Mouse (Mus musculus): Measurements from ENCODE around the gene Chd6. TPM values are rescaled to one million over a fixed set of nuclear protein-coding genes. Genes with fewer than 3 reads are reported as not detected.

Chd6 gene
- total and polyA plus RNA-seq, 3 experiments = 10.8 to 19.7 (median 14.0) TPM

DNA sequence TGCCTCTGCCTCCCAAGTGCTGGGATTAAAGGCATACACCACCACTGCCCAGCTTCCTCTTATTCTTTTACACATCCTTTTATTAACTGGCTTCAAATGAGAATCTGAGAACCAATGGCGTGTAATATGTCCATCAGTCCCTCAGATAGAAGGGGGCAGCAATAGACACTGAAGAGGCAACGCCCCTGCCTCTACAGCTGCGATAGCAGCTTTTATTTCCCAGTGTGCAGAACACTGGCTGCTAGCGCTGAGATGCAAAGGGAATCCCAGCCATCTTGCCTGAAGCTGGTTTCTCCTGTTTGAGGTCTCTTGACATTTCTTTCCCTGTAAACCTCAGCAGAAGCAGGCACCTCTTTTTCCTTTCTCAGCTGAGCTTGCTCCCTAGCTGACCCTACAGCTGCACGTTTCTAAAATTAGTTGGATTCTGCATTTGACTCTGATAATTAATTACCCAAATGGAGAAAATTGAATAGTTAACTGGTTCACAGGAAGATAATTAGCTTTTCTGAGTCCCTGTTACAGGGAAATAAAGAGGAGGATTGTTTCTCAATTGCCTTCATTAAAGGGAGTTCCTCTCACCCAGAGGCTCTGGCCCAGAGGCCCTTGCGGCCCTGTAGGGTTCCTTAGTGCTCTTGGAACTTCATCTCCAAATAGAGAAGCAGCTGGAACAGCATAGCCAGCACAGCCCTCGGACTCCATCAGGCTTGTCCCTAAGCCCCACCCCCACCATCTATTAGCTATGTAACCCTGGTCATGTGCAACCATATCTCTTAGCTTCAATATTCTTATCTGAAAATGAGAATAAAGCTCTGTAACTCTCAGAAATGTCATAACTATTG is 41.3 kb upstream of the Chd6 start:
- Histone ChIP-seq H3K4me3 (replicated peaks in 1 of 3; ENCODE audit: low read depth in 2 of 3, low read length in 2 of 3, poor library complexity in 1 of 3) (no peak overlapping the region), H3K4me2 (ENCODE audit: insufficient read depth, low read depth, poor library complexity, severe bottlenecking) (no peak overlapping the region), H3K9ac (ENCODE audit: insufficient read depth, low read depth) (no peak overlapping the region), H3K9me3 (replicated peaks; ENCODE audit: low read length) (no peaks in the 10 kb centered on the region), H3K36me3 (replicated peaks in 1 of 2; ENCODE audit: control insufficient read depth in 1 of 2, insufficient read depth in 1 of 2, low read length in 1 of 2) (no peaks in the 10 kb centered on the region), H3K27me3 (replicated peaks) (peaks cover 5% of the 10 kb centered on the region), H3K27ac (ENCODE audit: insufficient read depth, low read depth) (no peak overlapping the region), H3K79me2 (replicated peaks; ENCODE audit: control insufficient read depth, extremely low read depth, insufficient read depth, poor library complexity, severe bottlenecking) (no peaks in the 10 kb centered on the region), H3K4me1 (ENCODE audit: control insufficient read depth in 1 of 2, insufficient read depth in 2 of 2) (no peaks in the 10 kb centered on the region)
- in situ Hi-C loops (cut with MboI; ENCODE audit: low pct_ligation_motif_present, low pct_unique_long_range_greater_than_20kb, low sequenced_read_pairs) (no loop called here), dilution Hi-C loops (cut with MboI; ENCODE audit: extremely low pct_ligation_motif_present, extremely low pct_unique_long_range_greater_than_20kb, low sequenced_read_pairs) (no loop called here)
- TF ChIP-seq MXI1 (IDR thresholded peaks at IDR 0.05; ENCODE audit: low read depth, low read length) = no peak
- no peak for TF ChIP-seq ZKSCAN1 (IDR thresholded peaks at IDR 0.05; ENCODE audit: borderline replicate concordance, low read depth, low read length)
- TF ChIP-seq ELF1 (IDR thresholded peaks at IDR 0.05; ENCODE audit: low read depth, low read length) = no peak
- no peak for TF ChIP-seq RAD21 (IDR thresholded peaks at IDR 0.05; ENCODE audit: low read depth, low read length)
- TF ChIP-seq IRF4 (IDR thresholded peaks at IDR 0.05; ENCODE audit: low read depth, low read length) = no peak
- TF ChIP-seq HCFC1 (IDR thresholded peaks at IDR 0.05; ENCODE audit: low read depth, low read length) = no peak
- no peak for TF ChIP-seq CTCF (conservative IDR thresholded peaks at IDR 0.05 in 1 of 2, IDR thresholded peaks at IDR 0.05 in 1 of 2; ENCODE audit: low read depth in 2 of 2, low read length in 2 of 2)
- TF ChIP-seq SIN3A (IDR thresholded peaks at IDR 0.05; ENCODE audit: low read length) = no peak
- TF ChIP-seq RCOR1 (conservative IDR thresholded peaks at IDR 0.05; ENCODE audit: low read depth, low read length) = no peak
- no peak for TF ChIP-seq EP300 (IDR thresholded peaks at IDR 0.05; ENCODE audit: low read length)
- no peak for TF ChIP-seq JUN (IDR thresholded peaks at IDR 0.05; ENCODE audit: insufficient read depth, low read depth, low read length)
- no peak for TF ChIP-seq ETS1 (conservative IDR thresholded peaks at IDR 0.05; ENCODE audit: low read depth, low read length)
- TF ChIP-seq MEF2A (IDR thresholded peaks at IDR 0.05; ENCODE audit: borderline replicate concordance, low read depth, low read length) = no peak
- TF ChIP-seq MYC (IDR thresholded peaks at IDR 0.05; ENCODE audit: low read depth, low read length) = no peak
- TF ChIP-seq POLR2AphosphoS2 (IDR thresholded peaks at IDR 0.05; ENCODE audit: low read depth, low read length) = no peak
- TF ChIP-seq ZNF384 (IDR thresholded peaks at IDR 0.05; ENCODE audit: low read depth, low read length) = no peak
- no peak for DNase-seq (ENCODE audit: extremely low read depth)

DNA sequence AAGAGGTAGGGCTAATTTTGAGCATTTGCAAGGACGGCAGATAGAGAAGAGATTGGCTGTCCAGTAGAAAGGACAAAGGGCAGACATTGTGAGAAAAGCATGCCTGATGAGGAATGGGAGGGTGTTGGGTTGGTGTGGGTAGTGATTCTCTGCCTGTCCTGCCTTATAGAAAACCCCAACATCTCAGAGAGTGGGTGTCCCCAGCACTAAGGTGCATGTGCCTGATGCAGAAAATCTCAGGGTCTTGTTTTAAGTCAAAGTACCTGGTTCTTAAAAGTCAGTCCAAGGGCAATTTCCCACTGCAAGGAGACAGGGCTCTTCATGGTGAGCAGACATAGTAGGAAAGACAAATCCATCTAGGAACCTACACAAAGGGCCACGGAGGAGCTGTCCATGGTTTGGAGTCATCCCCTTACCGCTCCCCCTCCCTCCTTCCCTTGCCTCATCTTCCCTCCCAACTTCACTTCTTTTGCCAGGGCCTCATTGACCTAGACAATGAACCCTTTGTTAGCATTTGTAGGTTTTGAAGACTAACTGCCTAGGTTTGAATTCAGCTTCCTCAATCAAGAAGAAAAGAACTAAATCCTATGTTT is 39.6 kb upstream of the Chd6 start:
- Histone ChIP-seq H3K9ac (ENCODE audit: insufficient read depth, low read depth) (no peak overlapping the region), H3K36me3 (replicated peaks in 1 of 2; ENCODE audit: control insufficient read depth in 1 of 2, insufficient read depth in 1 of 2, low read length in 1 of 2) (no peaks in the 10 kb centered on the region), H3K4me1 (ENCODE audit: control insufficient read depth in 1 of 2, insufficient read depth in 2 of 2) (no peaks in the 10 kb centered on the region), H3K4me3 (replicated peaks in 1 of 3; ENCODE audit: low read depth in 2 of 3, low read length in 2 of 3, poor library complexity in 1 of 3) (no peak overlapping the region), H3K27me3 (replicated peaks) (peaks cover 5% of the 10 kb centered on the region), H3K79me2 (replicated peaks; ENCODE audit: control insufficient read depth, extremely low read depth, insufficient read depth, poor library complexity, severe bottlenecking) (no peaks in the 10 kb centered on the region), H3K4me2 (ENCODE audit: insufficient read depth, low read depth, poor library complexity, severe bottlenecking) (no peak overlapping the region), H3K27ac (ENCODE audit: insufficient read depth, low read depth) (no peak overlapping the region), H3K9me3 (replicated peaks; ENCODE audit: low read length) (no peaks in the 10 kb centered on the region)
- in situ Hi-C loops (cut with MboI; ENCODE audit: low pct_ligation_motif_present, low pct_unique_long_range_greater_than_20kb, low sequenced_read_pairs) (no loop called here), dilution Hi-C loops (cut with MboI; ENCODE audit: extremely low pct_ligation_motif_present, extremely low pct_unique_long_range_greater_than_20kb, low sequenced_read_pairs) (no loop called here)
- TF ChIP-seq CHD2 (IDR thresholded peaks at IDR 0.05; ENCODE audit: low read length) (no peak), POLR2AphosphoS2 (IDR thresholded peaks at IDR 0.05; ENCODE audit: low read depth, low read length) (no peak), MEF2A (IDR thresholded peaks at IDR 0.05; ENCODE audit: borderline replicate concordance, low read depth, low read length) (no peak), ZKSCAN1 (IDR thresholded peaks at IDR 0.05; ENCODE audit: borderline replicate concordance, low read depth, low read length) (no peak)
- DNase-seq (ENCODE audit: extremely low read depth) = no peak
